Mouse (Mus musculus) layer of hippocampus, postnatal 10 days (tissue): ENCODE results near the gene Pnpla8. TPM values are rescaled to one million over a fixed set of nuclear protein-coding genes. Genes with fewer than 3 reads are reported as not detected.
"Not testable (repeated sequence)": the region's sequence is repeated elsewhere in the genome, so short reads cannot be mapped to it uniquely, and the experiment has no call there.

Experiments
- DNase-seq, 2 experiments: peaks; one replicate each; pipeline ENCODE4 v3.0.0; 2021; ENCODE audit warnings: low spot score in 2 of 2
- total RNA-seq, 2 experiments: library from RNA; stranded (reverse); gene quantifications; 2 replicates each; pipeline ENCODE4 v1.2.3; 2021

Pnpla8 gene
- total RNA-seq, 2 experiments from 2014 or later: 104 to 106 TPM

GRCm38 (mm10) chr12:44268728-44269302 is 47.6 kb downstream of the Pnpla8 start:
- peak; percentile 99 to 100 for DNase-seq

- peak; percentile 69 to 83 for DNase-seq
Measured at GRCm38 (mm10) chr12:44269311-44269831, 48.2 kb downstream of the Pnpla8 start.

GRCm38 (mm10) chr12:44274125-44274835 is 53.1 kb downstream of the Pnpla8 start:
- no peak for DNase-seq

- DNase-seq: not testable (repeated sequence)
Measured at GRCm38 (mm10) chr12:44280147-44280546, 59.0 kb downstream of the Pnpla8 start.

- DNase-seq: no peak
Measured at GRCm38 (mm10) chr12:44281534-44281933, 60.4 kb downstream of the Pnpla8 start.

GRCm38 (mm10) chr12:44283378-44283777 is 62.2 kb downstream of the Pnpla8 start:
- DNase-seq: no peak

GRCm38 (mm10) chr12:44286992-44287391 is 65.8 kb downstream of the Pnpla8 start:
- no peak for DNase-seq

GRCm38 (mm10) chr12:44292281-44292680 is 71.1 kb downstream of the Pnpla8 start:
- DNase-seq: peak; percentile 75 to 80

GRCm38 (mm10) chr12:44300793-44301192 is 79.6 kb downstream of the Pnpla8 start:
- no peak for DNase-seq

- DNase-seq: no peak
Measured at GRCm38 (mm10) chr12:44304012-44304411, 82.8 kb downstream of the Pnpla8 start.

- no peak for DNase-seq
Measured at GRCm38 (mm10) chr12:44304869-44305268, 83.7 kb downstream of the Pnpla8 start.

GRCm38 (mm10) chr12:44308221-44308620 is 87.1 kb downstream of the Pnpla8 start:
- DNase-seq: no peak

GRCm38 (mm10) chr12:44315212-44315611 is 94.0 kb downstream of the Pnpla8 start:
- no peak for DNase-seq

- no peak for DNase-seq
Measured at GRCm38 (mm10) chr12:44325091-44325490, 103.9 kb downstream of the Pnpla8 start.

- DNase-seq: peak in 1 of 2 experiments; percentile 47
Measured at GRCm38 (mm10) chr12:44327452-44327851, 106.3 kb downstream of the Pnpla8 start.

- DNase-seq: peak; percentile 72 to 81
Measured at GRCm38 (mm10) chr12:44328381-44329315, 107.5 kb downstream of the Pnpla8 start, which contains the start of gene Nrcam. Nrcam (plus strand) TSS chr12:44328885.

- peak; percentile 63 to 71 for DNase-seq
Measured at GRCm38 (mm10) chr12:44329316-44330215, 108.4 kb downstream of the Pnpla8 start.

- DNase-seq: peak in 1 of 2 experiments; percentile 49
Measured at GRCm38 (mm10) chr12:44330216-44330719, 109.1 kb downstream of the Pnpla8 start.

- no peak for DNase-seq
Measured at GRCm38 (mm10) chr12:44337136-44337640, 116.0 kb downstream of the Pnpla8 start.

- no peak for DNase-seq
Measured at GRCm38 (mm10) chr12:44338195-44338622, 117.0 kb downstream of the Pnpla8 start.
